Mouse (Mus musculus) bone marrow macrophage, adult 2 months (primary cell): Measurements from ENCODE around the gene Lrp1.

Source experiments
- CTCF ChIP-seq: IDR thresholded peaks from 2 replicates; pipeline ENCODE4 v1.5.1; 2012; ENCODE audit warnings: low read depth, mild to moderate bottlenecking, low read length, moderate library complexity
- POLR2A ChIP-seq: IDR thresholded peaks from 2 replicates; pipeline ENCODE4 v1.6.1; 2012; ENCODE audit warnings: mild to moderate bottlenecking, low read depth, low read length, borderline replicate concordance

GRCm38 (mm10) chr10:127561145-127561544, 59.8 kb downstream of the Lrp1 start:
- TF ChIP-seq CTCF: no peak
- no peak for TF ChIP-seq POLR2A
